Mouse (Mus musculus): ENCODE measurements around the gene Tbc1d1. TPM values are rescaled to one million over a fixed set of nuclear protein-coding genes. Genes with fewer than 3 reads are reported as not detected.
A peak's percentile ranks its signal among the peaks of the same experiment; 100 is the strongest.

The Tbc1d1 gene
- total RNA-seq (2021) = 10 to 100 TPM; 11.0 to 13.3 TPM
- long read RNA-seq, experiment 1, full-length matches to known transcripts = 4 of 10 reads
- long read RNA-seq, experiment 1, partial matches to known transcripts = 2 of 10 reads
- long read RNA-seq, experiment 1, other reads (novel, unspliced or antisense) = 4 of 10 reads
- long read RNA-seq, experiment 2, partial matches to known transcripts = 3 of 5 reads
- long read RNA-seq, experiment 2, other reads (novel, unspliced or antisense) = 2 of 5 reads

DNA sequence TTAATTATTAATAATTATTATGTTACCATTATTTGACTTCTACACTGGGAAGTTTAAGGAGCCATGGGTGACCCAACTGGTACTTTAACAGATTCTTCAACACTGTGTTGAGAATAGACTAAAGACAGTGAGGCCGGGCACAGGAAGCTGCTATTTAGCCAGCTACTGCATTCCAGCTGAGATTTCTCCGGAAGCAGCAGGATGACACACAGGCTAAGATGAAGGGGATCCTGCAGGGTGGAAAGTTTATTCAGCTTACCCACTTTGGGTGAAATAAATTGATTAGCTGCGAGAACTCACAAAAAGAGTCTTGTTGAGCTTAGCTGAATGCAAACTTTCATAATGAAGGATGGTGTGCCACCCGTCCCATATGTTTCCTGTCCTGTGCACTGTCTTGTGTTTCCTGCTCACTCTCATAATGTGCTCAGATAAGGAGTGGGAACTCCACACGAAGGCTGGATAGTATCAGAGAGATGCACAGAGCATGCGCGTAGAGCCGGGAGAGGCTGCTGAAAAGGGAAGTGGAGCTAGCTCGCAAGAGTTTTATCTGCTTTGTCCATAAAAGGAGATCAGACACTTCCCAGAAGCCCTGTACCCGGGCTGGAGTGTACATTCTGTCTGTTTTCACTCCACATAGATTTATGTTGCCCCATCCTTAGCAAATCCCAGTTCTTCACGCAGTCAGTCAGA, at the start of gene Tbc1d1:
Gene Tbc1d1 (plus strand): TSS at position 445 of the 690 bp plus-strand sequence.
- DNase-seq = peak; percentile 74 to 80

- DNase-seq = no peak
These were observed 48.4 kb upstream of the Tbc1d1 start for GRCm38 (mm10) chr5:64107596-64108289.

DNA sequence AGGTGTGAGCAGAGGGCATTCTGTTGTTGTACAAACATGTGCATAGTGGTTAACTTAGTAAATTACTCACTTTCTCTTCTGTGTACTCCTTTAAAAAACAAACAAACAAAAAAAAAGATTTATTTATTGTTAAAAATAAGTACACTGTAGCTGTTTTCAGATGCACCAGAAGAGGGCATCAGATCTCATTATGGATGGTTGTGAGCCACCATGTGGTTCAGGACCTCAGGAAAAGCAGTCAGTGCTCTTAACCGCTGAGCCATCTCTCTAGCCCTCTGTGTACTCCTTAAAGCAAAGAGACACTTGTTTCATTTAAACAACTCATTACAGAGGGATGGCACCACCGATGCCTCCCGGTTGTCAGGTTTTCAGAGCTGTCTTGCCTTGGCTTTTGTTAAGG, 46.9 kb upstream of the Tbc1d1 start:
- no peak for DNase-seq

DNA sequence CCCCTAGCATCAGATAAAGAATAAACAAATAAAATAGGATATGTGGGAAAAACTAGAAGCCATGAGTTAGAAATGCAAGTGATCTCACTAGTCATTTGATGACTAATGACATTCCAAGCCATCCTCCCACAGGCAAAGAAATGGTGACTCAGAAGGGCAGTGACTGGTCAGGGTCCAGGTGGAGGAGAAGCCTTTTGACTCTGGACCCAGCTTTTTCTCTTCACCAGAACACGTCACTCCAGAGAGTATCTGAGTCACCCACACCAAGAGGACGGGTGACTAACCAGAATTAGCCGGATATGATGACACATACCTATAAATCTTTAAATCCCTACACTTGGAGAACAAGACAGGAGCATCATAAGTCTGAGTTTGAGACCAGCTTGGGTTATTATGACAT, 43.7 kb upstream of the Tbc1d1 start:
- peak in 1 of 2 experiments; percentile 33 for DNase-seq

GRCm38 (mm10) chr5:64114210-64114609, 41.9 kb upstream of the Tbc1d1 start:
- no peak for DNase-seq

DNA sequence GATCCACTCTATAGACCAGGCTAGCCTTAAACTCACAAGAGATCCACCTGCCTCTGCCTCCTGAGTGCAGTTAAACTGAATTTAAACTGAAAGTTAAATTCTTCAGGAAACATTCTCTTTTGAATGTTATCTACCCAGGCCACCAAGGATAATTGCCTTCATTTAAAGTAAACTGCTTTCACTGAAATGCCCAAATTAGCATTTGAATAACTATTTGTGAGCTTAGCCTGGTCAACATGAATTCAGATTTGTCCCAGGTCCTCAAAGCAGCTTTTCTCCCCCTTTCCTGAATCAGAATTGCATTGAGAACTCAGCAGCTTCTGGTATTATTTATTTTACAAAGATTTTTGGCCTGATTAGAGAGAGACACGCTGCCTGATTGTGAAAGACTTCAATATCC, 38.9 kb upstream of the Tbc1d1 start:
- no peak for DNase-seq

DNA sequence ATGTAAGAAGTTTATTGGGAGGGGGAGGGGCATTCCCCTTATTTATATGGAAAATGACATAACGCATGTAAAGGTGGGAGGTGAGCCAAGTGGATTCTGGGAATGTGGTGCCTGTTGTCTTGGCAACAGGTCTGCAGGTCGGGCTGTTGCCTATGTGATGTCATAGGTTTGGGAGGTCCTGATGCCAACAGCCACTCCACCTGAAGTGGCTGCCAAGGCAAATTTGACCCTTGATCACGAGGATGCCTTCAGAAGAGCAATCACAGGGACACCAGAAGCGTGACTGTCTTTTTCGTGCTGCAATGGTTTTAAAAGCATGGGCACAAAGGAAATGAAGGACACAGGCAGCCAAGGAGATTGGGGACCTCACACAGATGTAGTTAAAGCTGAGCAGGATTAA, 30.3 kb upstream of the Tbc1d1 start:
- no peak for DNase-seq

DNA sequence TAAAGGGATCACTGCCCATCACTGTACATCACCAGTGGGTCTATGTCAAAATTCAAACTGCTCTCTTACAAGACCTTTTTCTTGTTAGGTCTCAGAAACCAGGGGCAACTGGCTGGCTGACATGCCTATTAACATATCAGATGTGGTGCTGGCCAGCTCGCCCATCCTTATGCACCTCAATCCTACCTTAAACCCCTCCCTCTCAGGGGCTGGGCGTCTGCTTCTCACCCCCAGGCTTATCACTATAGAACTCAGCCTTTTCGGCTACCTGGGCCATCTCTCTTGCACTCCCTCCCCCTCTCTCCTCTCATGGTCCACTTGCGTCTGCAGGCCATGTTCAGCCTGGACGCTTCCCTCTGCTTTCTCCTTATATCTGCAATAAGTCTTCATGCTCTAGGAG, 24.6 kb upstream of the Tbc1d1 start:
- DNase-seq = no peak

GRCm38 (mm10) chr5:64133901-64134300, 22.2 kb upstream of the Tbc1d1 start:
- no peak for DNase-seq

GRCm38 (mm10) chr5:64136325-64136724, 19.8 kb upstream of the Tbc1d1 start:
- DNase-seq = no peak

DNA sequence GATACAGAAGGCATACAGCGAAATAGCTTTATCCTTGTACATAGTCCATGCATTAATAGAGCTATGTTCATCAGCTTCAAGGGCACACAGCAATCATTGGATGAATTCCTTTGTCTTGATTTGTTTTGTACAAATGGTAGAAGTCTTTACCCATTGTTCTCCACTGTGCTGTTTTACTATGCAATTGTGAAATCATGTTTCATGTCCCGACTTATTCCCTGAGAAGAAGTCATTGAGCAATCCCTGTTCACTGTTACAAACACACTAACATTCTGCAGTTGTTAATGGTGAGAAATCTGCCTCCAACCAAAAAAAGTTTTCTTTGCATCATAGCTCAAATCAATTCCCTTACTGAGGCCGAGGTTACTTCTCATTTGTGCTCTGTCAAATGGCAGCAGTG, 15.9 kb upstream of the Tbc1d1 start:
- no peak for DNase-seq

DNA sequence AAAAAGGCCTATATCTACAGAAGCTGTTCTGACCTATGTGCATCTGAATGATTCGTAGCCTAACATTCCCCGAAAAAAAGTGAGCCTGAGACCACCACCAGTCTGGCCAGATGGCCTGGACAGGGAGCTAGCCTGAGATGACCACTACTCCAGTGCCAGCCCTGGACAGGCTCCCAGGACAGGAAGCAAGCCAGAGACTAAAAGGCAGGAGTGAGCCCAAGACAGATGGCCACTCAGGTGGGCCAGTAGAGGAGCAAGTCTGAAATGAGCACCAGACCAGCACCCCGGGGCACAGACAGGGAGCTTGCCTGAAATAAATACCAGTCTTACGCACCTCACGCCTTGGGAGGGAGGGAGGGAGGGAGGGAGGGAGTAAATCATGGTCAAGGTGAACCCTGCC, 11.8 kb upstream of the Tbc1d1 start:
- no peak for DNase-seq

- DNase-seq = no peak
These were observed 9.6 kb upstream of the Tbc1d1 start for GRCm38 (mm10) chr5:64146384-64147005.

- no peak for DNase-seq
These were observed 6.6 kb upstream of the Tbc1d1 start for GRCm38 (mm10) chr5:64149184-64150127.

- DNase-seq = no peak
These were observed 2.8 kb upstream of the Tbc1d1 start for GRCm38 (mm10) chr5:64153319-64153718.

DNA sequence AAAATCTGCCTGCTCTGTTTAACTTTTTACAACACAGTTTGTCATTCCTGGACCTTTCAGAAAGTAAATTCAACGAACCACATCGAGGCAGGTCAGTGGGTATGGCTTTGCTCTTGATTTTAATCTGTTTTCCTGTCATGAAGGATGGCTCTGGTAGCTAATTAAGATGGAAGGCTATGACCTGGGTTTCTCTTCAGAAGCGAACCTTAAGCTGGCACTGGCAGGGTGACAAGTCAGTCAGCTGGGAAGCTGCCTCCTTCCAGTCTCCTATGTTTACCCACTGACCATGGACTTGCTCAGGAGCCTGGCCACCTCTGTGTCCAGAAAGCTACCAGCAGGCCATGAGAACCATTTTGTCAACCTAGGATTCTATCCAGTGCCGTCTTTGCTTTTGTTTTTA, 474 bp downstream of the Tbc1d1 start:
- no peak for DNase-seq

GRCm38 (mm10) chr5:64157926-64158325, 1.8 kb downstream of the Tbc1d1 start:
- no peak for DNase-seq

GRCm38 (mm10) chr5:64158501-64158900, 2.4 kb downstream of the Tbc1d1 start:
- no peak for DNase-seq

DNA sequence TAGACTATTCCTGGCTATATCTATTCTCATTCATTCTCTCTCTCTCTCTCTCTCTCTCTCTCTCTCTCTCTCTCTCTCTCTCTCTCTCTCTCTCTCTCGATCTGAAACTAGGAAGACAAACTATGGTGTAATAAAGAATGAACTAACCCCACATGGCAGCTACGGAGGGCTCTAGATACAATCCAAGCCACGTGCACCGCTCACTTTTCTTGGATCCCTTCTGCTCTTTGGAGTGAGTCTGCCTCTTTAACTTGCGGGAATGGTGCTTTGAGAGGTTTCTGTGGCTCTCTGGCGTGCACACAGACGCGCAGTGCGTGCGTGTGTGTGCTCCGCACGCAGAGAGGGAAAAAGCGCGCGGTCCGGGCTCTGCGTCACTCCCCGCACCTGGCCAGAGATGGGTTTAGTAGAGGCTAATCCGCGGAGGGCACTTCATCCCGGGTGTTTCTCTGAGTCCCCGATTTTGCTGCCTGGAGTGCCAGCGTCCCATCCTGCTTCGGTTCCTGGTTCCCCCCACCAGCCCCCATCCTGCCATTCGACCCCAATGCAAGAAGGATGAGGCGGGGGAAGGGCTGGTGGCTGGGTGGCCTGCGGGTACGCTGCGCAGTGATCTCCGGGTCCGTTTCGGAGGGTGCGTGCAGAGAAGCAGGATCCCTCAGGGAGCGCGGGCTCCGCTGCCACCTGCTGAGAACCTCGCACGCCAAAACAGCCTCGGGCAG, 3.1 kb downstream of the Tbc1d1 start:
- DNase-seq = no peak

DNA sequence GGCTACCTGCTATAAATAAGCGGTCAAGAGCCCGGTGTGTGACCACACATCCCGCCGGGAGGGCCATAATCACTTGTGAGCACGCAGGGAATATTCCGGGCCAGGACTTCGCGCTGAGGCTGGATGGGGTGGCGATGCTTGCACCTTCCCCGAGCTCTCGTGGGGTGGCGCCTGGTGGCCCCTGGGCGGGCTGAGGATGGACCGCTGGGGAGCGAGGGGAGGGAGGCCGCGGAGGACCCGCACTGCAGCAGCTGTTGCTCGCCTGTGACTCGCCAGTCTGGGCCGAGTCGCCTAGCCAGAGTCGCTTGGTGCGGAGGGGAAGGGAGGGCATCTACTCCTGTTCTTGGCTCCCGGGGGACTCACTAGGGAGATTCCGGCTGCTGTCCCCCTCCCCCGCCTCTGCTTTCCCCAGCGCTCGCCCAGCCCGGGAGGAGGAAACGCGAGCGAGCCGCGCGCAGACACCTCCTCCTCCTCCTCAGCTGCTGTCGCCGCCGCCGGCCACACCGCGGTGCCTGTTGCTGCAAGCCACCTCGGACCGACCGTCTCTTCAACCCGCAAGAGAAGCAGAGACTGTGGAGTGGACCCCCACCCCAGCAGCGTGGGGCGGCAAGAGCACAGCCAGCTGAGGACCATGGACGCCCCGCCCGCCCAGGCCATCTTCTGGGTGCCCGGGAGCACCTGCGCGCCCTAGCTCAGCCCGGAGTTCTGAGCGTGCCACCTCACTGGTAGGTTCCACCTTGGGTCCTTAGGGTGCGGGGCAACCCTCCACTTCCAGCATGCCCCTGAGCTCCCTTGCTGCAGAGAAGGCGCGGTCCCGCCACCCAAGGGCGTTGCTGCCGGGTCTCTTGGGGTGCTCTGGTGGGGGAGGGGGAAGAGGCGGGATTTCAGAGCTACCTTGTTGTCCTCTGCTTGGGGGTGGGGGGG, 3.9 kb downstream of the Tbc1d1 start:
- peak; percentile 69 to 76 for DNase-seq
